Mouse (Mus musculus): ENCODE data around the gene Stat2.
A peak's percentile ranks its signal among the peaks of the same experiment; 100 is the strongest.

Stat2 gene

DNA sequence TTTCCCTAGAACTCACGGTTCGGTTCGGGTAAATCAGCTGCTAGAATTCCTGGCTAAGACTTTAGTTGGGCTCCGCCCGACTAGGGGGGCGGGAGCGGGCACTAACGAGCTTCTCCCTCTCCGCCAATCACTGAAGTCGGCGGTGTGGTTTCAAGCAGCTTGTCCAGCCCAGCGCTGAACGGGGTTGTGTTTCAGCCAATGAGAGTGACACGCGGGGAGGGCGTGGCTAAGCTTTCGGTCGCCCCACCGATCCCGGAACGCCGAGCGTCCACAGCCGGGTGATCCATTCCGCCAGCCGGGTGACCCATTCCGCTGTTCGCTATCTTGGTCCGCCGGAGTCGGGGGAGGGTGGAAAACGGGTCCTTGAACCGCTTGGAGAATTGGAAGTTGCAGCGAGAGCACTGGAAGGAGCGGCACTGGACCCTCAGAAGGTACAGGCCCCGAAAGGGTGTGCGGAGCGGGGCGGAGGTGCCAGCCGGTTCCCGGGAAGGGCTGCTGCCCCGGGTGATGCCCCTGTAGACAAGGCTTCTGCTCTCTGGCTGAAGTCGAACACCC lies at the start of gene Stat2:
Stat2 (plus strand) TSS at position 273 of the 555 bp plus-strand sequence.
- peak; percentile 99 to 100 for DNase-seq

DNA sequence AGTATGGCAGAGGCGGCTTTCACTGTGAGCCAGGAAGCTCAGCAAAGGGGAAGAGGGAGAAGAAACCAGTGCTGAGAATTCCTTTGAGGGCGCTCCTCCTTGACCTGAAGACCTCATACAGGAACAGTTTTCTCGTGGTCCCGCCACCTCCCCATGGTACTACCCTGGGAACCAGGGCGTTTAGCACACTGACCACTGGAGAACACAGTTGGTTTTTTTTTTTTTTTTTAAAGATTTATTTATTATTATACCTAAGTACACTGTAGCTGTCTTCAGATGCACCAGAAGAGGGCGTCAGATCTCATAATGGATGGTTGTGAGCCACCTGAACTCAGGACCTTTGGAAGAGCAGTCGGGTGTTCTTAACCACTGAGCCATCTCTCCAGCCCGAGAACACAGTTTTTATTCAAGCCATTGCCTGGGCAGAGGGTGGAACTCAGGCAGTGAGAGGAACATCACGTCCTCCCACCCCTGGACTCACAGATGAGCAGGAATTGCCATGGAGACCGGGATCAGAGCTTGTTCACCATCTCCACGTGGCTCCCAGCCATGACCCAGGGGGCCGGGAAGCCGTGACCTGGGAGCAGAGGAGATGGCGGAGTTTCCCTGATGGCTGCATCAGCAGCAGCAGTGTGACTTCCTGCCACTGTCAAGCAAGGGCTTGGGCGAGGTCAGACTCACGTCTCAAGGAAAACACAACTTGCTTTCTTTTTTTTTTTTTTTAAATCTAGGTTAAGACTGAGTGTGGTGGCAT lies 48.6 kb upstream of the Stat2 start:
- DNase-seq: peak; percentile 24 to 57

DNA sequence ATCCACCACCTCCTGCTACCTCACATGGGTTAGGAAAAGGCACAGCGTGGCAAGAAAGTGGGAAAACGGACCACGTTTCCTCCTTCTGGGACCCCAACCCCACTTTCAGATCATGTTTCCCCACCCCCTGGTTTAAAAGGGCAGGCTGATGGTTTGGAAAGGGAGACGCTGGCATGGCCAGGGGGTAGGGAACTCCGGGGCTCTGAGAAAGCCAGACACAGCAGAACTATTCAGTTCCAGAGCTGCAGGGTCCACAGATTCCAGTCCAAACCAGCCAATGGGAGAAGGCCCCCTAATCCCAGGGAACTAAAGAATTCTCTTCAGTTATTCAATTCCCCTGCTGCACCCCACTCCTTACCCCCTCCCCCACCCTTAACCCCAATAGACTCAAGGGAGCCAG lies 45.3 kb upstream of the Stat2 start:
- no peak for DNase-seq

DNA sequence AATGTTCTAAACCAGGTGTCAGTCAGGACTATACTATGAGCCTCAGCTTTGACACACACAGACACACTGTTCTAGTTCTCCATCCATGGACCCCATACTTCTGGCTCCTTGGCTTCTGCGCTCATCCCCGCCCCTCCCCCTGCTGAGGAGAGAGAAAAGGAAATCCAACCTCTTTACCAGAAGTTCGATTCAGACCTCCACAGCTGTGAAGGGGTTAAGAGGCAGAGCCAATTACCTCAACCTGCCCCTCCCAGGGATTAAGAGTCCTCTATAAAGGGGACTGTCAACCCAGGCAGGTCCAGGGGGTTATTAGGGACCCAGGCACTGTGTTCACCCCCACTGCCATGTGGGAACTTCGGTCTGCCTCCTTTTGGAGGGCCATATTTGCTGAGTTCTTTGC lies 44.8 kb upstream of the Stat2 start, which contains the start of gene Mip:
Mip (plus strand) TSS at position 301 of the 400 bp plus-strand sequence.
- no peak for DNase-seq

DNA sequence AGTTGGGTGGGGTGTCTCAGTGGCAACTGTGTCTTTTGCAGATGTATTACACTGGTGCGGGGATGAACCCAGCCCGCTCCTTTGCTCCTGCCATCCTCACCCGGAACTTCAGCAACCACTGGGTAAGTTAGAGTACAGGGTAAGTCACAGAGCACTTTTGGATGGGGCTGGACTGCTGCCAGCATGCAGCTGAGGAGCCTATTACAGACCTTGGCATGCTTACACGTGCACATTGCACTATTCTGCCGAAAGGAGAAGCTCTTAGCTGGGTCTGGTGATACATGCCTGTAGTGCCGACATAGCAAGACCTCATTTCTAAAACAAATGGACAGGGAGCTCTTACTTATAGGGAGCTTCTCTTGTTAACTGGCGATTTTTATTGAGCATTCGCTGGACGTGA lies 42.8 kb upstream of the Stat2 start:
- DNase-seq: no peak

DNA sequence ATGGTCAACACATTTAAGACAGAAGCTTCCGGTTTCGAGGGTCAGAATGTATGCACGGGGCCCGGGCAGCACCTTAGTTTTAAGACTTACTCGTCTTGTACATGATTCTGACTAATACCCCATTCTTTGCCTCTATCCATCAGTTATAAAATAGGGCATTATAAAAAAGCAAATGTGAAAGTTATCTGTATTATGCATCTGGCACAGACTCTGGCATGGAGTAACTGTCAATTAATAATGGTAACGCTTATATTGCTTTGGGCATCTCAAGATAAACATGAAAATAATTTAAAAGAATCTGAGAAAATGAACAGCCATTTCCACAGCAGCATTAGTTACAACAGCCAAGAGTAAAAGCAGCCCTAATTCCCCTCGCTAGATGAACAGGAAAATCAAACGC lies 42.4 kb upstream of the Stat2 start:
- DNase-seq: no peak

DNA sequence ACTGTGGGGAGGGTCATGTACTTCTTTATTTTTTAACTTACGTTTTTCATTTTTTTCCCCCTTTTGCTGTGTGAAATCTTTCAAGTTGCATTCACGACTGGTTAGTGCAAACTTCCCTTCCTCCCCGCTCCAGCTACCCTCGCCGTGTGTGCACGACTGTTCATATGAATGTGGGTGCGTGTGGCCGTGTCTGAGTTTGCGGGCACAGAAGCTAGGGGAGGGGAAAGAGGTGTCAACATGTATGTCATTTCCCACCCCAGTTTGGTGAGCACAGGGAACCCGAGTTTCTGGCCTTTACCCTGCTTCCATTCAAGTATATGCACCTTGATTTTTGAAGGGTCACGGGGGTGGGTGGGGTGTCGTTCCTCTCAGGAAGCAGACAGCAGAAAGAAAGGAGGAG lies 39.8 kb upstream of the Stat2 start:
- DNase-seq: no peak

DNA sequence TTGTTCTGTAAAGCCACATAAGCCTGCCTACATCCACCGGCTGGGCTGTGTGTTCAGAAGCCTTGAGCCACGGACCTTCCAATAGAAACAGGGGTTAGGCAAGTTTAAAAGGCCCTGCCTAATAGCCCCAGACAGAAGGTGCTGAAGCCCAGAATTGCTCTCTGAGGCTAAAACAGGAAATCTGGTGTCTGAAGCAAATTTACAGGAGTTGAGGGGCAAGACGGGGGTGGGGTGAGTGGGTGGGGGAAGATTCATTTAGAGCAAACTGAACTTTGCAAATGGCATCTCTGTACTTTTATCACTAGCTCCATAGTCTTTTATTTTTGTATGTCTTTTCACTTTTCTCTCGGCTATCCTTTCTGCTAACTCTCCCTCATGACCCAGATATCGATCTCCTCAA lies 39.2 kb upstream of the Stat2 start:
- no peak for DNase-seq

DNA sequence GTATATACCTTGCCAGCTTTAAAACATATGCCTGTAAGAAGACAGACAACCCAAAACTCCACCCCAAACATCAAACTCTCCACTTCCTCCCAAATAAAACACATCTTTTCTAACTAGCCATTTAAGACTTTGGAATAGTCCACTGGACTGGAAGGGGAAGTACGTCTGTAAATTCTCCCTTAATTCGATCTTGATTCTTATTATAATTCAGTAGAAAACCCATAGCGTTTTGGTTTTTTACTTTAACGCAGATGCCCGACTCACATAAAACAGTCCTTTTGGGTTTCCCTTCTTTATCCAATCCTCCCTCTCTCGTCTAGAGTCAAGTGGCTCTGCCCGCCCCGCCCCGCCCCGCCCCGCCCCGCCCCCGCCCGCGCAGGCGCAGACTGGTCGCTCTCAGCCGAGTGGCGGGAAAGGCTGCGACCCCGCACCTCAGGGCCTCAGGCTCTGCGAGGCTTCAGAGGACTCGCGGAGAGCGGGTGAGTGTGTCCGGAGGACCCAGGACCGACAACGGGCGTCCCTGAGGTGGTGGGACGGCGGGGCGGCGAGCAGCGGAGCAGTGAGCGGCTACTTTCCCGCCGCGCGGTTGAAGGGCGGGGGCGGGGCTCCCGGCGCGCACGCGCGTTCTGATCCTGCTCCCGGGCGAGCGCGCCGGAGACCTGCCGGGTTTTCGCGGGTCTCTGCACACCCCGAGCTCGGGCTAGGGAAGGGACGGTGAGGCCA lies 38.5 kb upstream of the Stat2 start, which contains the start of gene Timeless:
Timeless (plus strand) TSS at position 369 of the 723 bp plus-strand sequence.
- peak; percentile 87 to 92 for DNase-seq

DNA sequence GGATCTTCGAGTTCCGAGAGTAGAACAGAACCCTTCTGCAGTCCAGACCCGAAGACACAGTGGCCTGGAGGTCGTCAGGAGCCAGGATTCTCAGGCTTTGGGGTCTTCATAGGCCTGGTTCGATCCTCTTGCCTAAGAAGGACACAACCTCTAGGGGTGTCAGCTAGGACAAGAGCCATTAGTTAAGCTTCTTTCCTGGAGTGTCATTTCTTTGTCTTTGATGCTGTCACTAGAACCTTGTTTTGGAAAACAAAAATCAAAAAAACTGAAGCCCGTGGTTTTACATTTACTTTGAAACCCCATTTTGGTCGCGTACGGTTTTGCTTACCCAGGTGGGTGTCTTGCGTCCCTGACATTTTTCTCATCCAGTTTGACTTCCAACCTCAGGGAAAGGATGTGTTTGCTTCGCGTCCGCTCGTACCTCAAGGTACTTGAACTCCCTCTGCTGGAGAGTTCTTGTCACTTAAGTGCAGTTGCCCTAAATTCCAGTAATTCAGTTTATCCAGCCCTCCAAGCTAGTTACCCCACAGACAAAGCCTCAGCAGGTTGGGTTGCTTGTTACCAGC lies 37.9 kb upstream of the Stat2 start:
- peak; percentile 73 to 74 for DNase-seq

DNA sequence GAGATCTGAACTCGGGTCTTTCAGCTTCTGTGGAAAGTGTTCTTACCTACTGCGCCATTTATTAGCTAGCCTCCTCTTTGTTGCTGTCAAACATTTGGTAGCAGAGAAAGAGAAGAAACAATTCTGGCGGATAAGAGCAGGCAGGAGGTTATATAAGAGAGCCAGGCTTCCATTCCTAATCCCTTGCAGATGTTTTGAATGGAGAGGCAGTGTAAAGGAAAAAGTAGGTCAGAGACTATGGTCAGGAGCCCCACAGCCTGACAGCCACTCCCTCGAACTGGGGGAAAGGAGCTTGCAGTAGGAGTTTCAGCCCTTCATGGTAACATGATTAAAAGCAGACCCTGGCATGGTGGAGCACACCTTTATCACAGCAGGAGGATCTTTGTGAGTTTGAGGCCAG lies 34.0 kb upstream of the Stat2 start:
- no peak for DNase-seq

DNA sequence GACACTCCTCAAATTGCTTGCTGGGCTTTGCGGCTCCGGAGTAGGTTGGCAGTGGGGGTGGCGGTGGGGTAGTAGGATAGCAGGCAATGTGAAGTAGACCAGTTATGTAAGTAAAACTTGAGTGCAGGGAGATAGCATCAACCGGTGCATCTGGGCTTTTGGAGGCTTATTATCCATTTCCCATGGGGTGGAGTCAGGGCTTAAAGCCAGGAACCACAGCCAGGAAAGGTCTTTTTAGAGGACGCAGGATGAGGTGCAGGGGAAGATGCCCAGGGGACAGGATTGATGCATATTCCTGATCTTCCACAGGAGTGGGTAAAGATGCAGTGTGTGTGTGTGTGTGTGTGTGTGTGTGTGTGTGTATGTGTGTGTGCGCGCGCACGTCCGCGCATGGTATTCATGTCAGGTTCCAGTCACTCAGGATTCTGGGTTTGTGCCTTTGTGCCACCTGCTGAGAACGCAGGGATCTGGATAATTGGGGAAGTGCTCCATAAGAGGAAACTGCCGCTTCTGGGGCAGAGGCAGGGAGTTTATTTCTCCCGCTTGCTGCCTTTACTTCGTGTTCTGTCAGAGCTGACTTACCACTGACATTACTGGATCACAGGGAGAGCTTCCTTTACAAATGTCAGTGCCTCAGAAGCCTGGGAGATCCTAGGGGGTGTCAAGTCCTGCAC lies 32.4 kb upstream of the Stat2 start:
- DNase-seq: peak; percentile 24 to 46

DNA sequence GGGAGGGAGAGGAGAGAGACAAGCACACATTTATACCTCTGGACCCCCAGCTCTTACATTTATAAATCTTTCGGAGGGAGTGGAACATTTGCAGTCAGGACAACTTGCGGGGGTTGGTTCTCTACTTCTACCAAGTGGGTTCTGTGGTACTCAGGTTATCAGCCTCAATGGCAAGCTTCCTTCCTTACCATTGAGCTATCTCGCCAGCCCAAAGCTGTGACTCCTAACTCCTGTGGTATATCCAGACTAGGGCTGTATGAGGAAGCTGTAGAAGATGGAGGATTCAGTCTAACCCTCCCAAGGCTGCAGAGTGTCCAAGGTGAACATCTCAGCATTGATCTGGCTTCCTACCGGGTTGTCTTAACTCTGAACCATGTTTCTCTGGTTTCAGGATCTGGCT lies 31.2 kb upstream of the Stat2 start:
- no peak for DNase-seq

DNA sequence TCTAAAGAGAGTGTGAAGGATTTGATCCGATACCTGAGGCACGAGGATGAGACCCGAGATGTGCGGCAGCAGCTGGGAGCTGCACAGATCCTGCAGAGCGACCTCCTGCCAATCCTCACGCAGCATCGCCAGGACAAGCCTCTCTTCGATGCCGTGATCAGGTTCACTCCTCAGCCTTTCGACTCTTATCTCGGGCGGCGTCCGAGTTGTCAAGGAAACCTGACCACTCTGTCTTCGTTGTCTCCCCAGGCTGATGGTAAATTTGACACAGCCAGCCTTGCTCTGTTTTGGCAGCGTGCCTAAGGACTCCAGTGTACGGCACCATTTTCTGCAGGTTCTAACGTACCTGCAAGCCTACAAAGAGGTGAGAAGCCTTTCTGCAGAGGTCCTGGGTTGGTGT lies 30.2 kb upstream of the Stat2 start:
- no peak for DNase-seq

DNA sequence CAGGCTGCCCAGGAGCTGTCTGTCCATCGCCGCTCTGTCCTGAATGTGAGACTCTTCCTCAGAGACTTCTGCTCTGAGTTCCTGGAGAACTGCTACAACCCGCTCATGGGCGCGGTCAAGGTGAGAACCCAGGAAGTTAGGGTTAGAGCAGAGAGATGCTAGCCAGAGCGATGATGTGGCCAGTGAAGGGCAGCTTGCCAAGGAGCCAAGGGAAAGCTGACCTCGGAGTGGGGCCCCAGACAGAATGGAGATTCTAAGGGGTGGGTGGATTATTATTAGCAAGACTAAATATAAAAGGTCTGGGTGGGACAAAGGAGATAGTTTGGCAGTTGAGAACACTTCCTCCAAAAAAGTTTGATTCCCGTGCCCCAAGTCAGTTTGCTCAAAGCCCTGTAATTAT lies 27.1 kb upstream of the Stat2 start:
- DNase-seq: peak in 1 of 2 experiments; percentile 8

DNA sequence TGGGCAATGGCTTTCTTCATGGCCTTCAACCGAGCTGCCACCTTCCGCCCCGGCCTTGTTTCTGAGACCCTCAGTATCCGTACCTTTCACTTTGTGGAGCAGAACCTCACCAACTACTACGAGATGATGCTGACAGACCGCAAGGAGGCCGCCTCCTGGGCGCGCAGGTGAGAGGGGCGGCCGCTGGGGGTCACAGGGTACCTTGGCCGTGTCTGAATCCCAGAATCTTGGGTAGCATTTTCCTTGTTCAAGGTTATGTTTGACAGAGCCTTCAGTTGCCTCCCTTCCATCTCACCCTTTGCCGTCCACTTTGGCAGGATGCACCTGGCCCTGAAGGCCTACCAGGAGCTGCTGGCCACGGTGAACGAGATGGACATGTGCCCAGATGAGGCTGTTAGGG lies 26.2 kb upstream of the Stat2 start:
- DNase-seq: no peak

DNA sequence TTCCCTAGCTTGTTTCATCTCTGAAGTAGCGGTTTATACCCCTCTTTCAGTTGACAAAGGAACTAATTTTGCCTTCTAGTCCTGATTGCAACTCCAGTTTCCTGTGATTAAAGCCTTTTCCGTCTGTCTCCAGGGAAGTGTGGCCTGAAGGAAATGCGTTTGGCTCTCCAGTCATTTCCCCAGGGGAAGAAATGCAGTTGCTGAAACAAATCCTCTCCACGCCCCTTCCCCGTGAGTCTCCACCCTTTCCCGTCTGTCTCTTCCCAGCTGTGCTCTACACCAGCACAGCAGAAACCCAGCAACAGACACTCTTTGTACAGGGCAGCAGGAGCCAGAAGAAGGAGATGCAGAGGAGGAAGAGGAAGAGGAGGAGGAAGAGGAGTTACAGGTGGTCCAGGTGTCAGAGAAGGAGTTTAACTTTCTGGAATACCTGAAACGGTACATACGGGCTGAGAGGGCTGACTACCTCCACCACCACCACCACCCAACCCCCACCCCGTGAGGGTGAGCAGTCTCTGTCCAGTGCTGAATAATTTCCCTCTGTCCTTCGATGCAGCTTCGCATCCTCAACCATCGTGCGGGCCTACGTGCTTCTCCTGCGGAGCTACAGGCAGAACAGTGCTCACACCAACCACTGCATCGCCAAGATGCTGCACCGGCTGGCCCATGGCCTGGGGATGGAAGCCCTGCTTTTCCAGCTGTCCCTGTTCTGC lies 23.2 kb upstream of the Stat2 start:
- peak; percentile 64 to 80 for DNase-seq

DNA sequence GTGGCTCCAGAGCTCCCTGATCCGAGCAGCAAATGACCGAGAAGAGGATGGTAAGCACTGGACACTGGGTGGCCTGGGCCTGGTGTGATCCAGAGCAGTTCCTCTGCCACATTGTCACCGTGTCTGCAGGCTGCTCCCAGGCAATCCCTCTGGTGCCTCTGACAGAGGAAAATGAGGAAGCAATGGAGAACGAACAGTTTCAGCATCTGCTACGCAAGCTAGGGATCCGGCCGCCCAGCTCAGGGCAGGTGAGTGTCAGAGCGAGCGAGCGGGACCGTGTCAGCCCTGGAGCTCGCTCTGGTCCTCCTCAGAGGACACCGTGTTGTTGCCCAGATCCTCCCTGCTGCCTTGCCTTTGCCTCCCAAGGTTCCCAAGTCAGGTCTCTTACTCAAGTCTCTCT lies 19.8 kb upstream of the Stat2 start:
- no peak for DNase-seq

DNA sequence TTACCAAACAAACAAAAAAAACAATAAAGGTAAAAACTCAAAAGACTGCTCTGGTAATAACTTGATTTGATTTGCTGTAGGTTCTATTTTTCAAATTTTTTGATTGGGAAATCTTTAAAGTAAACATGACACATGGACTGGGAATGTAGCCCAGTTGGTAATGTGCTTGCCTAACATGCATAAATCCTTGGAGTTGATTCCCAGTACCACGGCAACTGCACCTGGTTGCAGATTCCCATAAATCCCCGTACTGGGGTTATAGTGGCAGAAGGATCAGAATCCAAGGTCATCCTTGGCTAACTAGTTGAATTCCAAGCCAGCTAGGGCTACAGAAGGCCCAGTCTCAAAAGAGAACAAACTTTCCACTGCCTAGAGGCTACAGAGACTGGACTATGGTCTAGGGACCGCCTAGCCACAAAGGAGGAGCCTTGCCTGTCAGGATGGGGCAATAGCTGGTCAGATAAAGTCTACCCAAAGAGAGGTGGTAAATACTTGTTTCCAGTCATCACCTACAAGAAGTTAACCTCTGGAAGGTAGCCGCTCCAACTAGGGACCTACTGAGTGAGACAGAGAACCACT lies 16.6 kb upstream of the Stat2 start, which contains the start of gene Apon:
Apon (plus strand) TSS at position 420 of the 579 bp plus-strand sequence.
- DNase-seq: no peak

DNA sequence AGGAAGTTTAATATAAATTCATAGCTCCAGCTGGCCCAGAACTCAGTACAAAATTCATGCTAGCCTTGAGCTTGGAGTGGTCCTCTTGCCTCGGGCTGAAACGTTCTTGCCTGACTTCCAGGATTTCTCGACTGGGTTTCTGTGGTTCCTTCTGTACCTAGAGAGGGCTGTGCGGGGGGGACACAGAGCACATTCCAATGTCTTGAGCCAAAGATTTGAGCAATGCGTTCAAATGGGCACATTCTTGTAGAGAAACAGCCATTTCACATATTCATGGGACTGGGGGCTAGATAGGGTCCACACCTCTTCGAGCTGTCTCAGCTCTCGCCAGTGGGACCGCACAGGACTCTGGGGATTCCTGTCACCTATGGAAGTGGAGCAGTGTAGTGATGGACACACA lies 14.4 kb upstream of the Stat2 start:
- no peak for DNase-seq

DNA sequence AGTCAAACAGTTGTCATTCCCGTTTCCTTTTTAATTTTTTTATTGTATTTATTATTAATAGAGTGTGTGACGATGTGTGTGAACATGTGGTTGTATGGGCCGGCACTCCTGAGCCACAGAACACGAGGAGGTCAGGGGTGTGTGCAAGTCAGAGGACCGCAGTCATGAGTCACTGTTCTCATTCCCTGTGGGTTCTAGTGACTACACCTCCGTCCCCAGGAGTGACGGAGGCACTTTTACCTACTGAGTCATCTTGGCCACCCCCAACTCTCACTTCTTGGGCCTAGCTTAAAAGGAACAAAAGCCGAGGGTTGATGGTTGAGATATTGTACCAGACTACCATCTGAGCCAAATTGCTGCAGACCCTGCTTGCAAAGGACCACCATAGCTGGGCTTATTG lies 14.0 kb upstream of the Stat2 start:
- DNase-seq: no peak

DNA sequence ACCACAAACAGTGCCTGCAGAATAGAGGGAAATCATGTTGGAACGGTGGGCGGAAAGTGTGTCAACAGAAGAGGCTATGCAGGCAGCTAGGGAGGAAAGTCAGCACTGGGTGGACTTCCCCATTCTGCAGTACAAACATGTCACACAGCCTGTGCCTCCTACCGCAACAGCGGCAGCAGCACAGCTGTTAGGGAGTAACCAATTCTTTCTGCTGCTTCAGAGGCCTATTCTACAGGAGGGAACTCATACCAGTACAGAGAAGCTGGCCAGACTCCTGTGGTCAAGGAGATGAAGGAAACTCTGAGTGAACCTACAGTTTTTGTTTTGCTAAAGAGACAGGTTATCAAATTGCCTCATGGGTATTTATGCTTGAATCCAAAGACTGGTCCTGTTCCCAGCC lies 11.4 kb upstream of the Stat2 start:
- no peak for DNase-seq
